In genomic region chrX:74249615-74250014, GRCm38 (mm10) we compare ENCODE assay signal across 8 mouse cellular contexts. TPM values are rescaled to one million over a fixed set of nuclear protein-coding genes. Genes with fewer than 3 reads are reported as not detected.
DNase-seq lines count a peak whose midpoint lies in the region; ATAC-seq and TF ChIP-seq lines count a peak whose summit lies in the region.

Flna (minus strand) TSS chrX:74249820.

- peaks cover 7% of the 10 kb centered on the region for H3K9me3 ChIP-seq in erythroblast, embryonic 14.5 days (ENCODE audit: control insufficient read depth, low read length)
- H3K9me3 ChIP-seq in heart, embryonic 12.5 days (replicated peaks): no peaks in the 10 kb centered on the region
- no peaks in the 10 kb centered on the region for H3K9me3 ChIP-seq in kidney, embryonic 15.5 days (replicated peaks)
- H3K9me3 ChIP-seq in liver, embryonic 11.5 days (ENCODE audit: control insufficient read depth, low read length): no peaks in the 10 kb centered on the region
- no peaks in the 10 kb centered on the region for H3K9me3 ChIP-seq in stomach, embryonic 14.5 days (ENCODE audit: control insufficient read depth, low read depth, low read length)

- H3ac ChIP-seq in C2C12 (ENCODE audit: control insufficient read depth, insufficient read length, low read depth): peak within 1 kb of the TSS; percentile 76

- no peak for ATAC-seq in heart, embryonic 12.5 days (ENCODE audit: insufficient number of reproducible peaks, low FRiP score)
- ATAC-seq in kidney, embryonic 15.5 days (replicated peaks; ENCODE audit: low FRiP score): no peak
- ATAC-seq in liver, embryonic 11.5 days (replicated peaks; ENCODE audit: low FRiP score): no peak
- no peak for ATAC-seq in monocyte, adult 5-6 weeks (replicated peaks; ENCODE audit: insufficient number of reproducible peaks, low FRiP score, low TSS enrichment, poor library complexity, severe bottlenecking)
- ATAC-seq in stomach, embryonic 14.5 days (ENCODE audit: insufficient number of reproducible peaks, insufficient read depth, low FRiP score, low read depth): no peak

- TF ChIP-seq CTCF in C2C12 (IDR thresholded peaks at IDR 0.05; ENCODE audit: control insufficient read depth, insufficient read depth, insufficient read length): peak; percentile 3

- H3K79me3 ChIP-seq in C2C12 (ENCODE audit: low read depth): peaks cover 20% of the 10 kb centered on the region

- H3K4me2 ChIP-seq in heart, embryonic 12.5 days: peak within 1 kb of the TSS; percentile 71
- peak within 1 kb of the TSS; percentile 70 for H3K4me2 ChIP-seq in kidney, embryonic 15.5 days
- peak within 1 kb of the TSS; percentile 72 for H3K4me2 ChIP-seq in liver, embryonic 11.5 days
- peak within 1 kb of the TSS; percentile 43 for H3K4me2 ChIP-seq in stomach, embryonic 14.5 days (replicated peaks; ENCODE audit: low read depth, low read length)

- 10% methylated on average over 38 of the region's 38 CpGs for whole genome bisulfite sequencing in heart, embryonic 12.5 days
- 15% methylated on average over 38 of the region's 38 CpGs for WGBS in kidney, embryonic 15.5 days
- 14% methylated on average over 37 of the region's 38 CpGs for WGBS in liver, embryonic 11.5 days
- 22% methylated on average over 38 of the region's 38 CpGs for WGBS in stomach, embryonic 14.5 days

- peak in 1 of 2 experiments; percentile 30 for DNase-seq in adrenal gland, postnatal 4 days (ENCODE audit: low spot score in 2 of 2)
- peak; percentile 54 for DNase-seq in liver, embryonic 11.5 days (ENCODE audit: low spot score)

- H3K36me3 ChIP-seq in C2C12 (ENCODE audit: control insufficient read depth, insufficient read depth): peaks cover 6% of the 10 kb centered on the region
- no peaks in the 10 kb centered on the region for H3K36me3 ChIP-seq in erythroblast, embryonic 14.5 days (ENCODE audit: control insufficient read depth)
- H3K36me3 ChIP-seq in heart, embryonic 12.5 days: no peaks in the 10 kb centered on the region
- H3K36me3 ChIP-seq in kidney, embryonic 15.5 days: no peaks in the 10 kb centered on the region
- no peaks in the 10 kb centered on the region for H3K36me3 ChIP-seq in liver, embryonic 11.5 days (ENCODE audit: control insufficient read depth, insufficient read depth, low read length)
- no peaks in the 10 kb centered on the region for H3K36me3 ChIP-seq in stomach, embryonic 14.5 days (ENCODE audit: control insufficient read depth, insufficient read depth, low read length)

- H3K27ac ChIP-seq in heart, embryonic 12.5 days (ENCODE audit: poor library complexity, severe bottlenecking): peak within 1 kb of the TSS; percentile 73
- peak within 1 kb of the TSS; percentile 71 for H3K27ac ChIP-seq in kidney, embryonic 15.5 days
- H3K27ac ChIP-seq in liver, embryonic 11.5 days (ENCODE audit: low read depth, low read length): peak within 1 kb of the TSS; percentile 34; the same call in 1 of the 2 replicates
- H3K27ac ChIP-seq in stomach, embryonic 14.5 days (ENCODE audit: low read length): peak within 1 kb of the TSS; percentile 84

- peak within 1 kb of the TSS; percentile 67 for H3K9ac ChIP-seq in heart, embryonic 12.5 days
- H3K9ac ChIP-seq in kidney, embryonic 15.5 days: peak within 1 kb of the TSS; percentile 48
- H3K9ac ChIP-seq in liver, embryonic 11.5 days (ENCODE audit: low read depth, low read length): peak within 1 kb of the TSS; percentile 57
- H3K9ac ChIP-seq in stomach, embryonic 14.5 days (replicated peaks; ENCODE audit: low read depth, low read length): peak within 1 kb of the TSS; percentile 29

- H3K27me3 ChIP-seq in C2C12 (ENCODE audit: control insufficient read depth, insufficient read depth, insufficient read length): no peaks in the 10 kb centered on the region
- peaks cover 19% of the 10 kb centered on the region for H3K27me3 ChIP-seq in erythroblast, embryonic 14.5 days (ENCODE audit: control insufficient read depth)
- H3K27me3 ChIP-seq in heart, embryonic 12.5 days (replicated peaks): no peaks in the 10 kb centered on the region
- H3K27me3 ChIP-seq in kidney, embryonic 15.5 days: no peaks in the 10 kb centered on the region
- H3K27me3 ChIP-seq in liver, embryonic 11.5 days (replicated peaks; ENCODE audit: control insufficient read depth, insufficient read depth, low read length): no peaks in the 10 kb centered on the region
- H3K27me3 ChIP-seq in stomach, embryonic 14.5 days (ENCODE audit: control insufficient read depth, insufficient read depth, low read length): no peaks in the 10 kb centered on the region

- H3K4me1 ChIP-seq in erythroblast, embryonic 14.5 days (ENCODE audit: control insufficient read depth): peaks cover 39% of the 10 kb centered on the region
- 0 out of 2 replicates have a peak, but pooled peaks cover 3% of the 10 kb centered on the region for H3K4me1 ChIP-seq in heart, embryonic 12.5 days (replicated peaks)
- 0 out of 2 replicates have a peak, but pooled peaks cover 7% of the 10 kb centered on the region for H3K4me1 ChIP-seq in kidney, embryonic 15.5 days
- no peaks in the 10 kb centered on the region for H3K4me1 ChIP-seq in liver, embryonic 11.5 days (replicated peaks; ENCODE audit: control insufficient read depth, insufficient read depth, low read length)
- H3K4me1 ChIP-seq in stomach, embryonic 14.5 days (ENCODE audit: control insufficient read depth, insufficient read depth, low read length): no peaks in the 10 kb centered on the region

- H3K4me3 ChIP-seq in C2C12 (ENCODE audit: insufficient read depth, poor library complexity, severe bottlenecking): peak within 1 kb of the TSS; percentile 39
- peak within 1 kb of the TSS; percentile 43 for H3K4me3 ChIP-seq in erythroblast, embryonic 14.5 days (replicated peaks)
- H3K4me3 ChIP-seq in heart, embryonic 12.5 days: peak within 1 kb of the TSS; percentile 53
- H3K4me3 ChIP-seq in kidney, embryonic 15.5 days (replicated peaks): peak within 1 kb of the TSS; percentile 47
- H3K4me3 ChIP-seq in liver, embryonic 11.5 days (ENCODE audit: low read depth, low read length): peak within 1 kb of the TSS; percentile 46
- peak within 1 kb of the TSS; percentile 31 for H3K4me3 ChIP-seq in stomach, embryonic 14.5 days (ENCODE audit: low read depth, low read length)

- H3K79me2 ChIP-seq in C2C12 (ENCODE audit: control insufficient read depth, insufficient read depth): peaks cover 42% of the 10 kb centered on the region

TF ChIP-seq in C2C12, 6 proteins besides CTCF, POLR2A, EP300 and RAD21:
- TF ChIP-seq CEBPB (IDR thresholded peaks at IDR 0.05; ENCODE audit: low read depth) (no peak), MYOG (IDR thresholded peaks at IDR 0.05; ENCODE audit: control insufficient read depth, extremely low read depth, insufficient read length) (no peak), MAX (IDR thresholded peaks at IDR 0.05) (no peak), FOSL1 (IDR thresholded peaks at IDR 0.05; ENCODE audit: insufficient read depth, low read length, poor library complexity, severe bottlenecking) (no peak), MYOD1 (IDR thresholded peaks at IDR 0.05; ENCODE audit: control insufficient read depth, insufficient read length, low read depth) (no peak), USF1 (IDR thresholded peaks at IDR 0.05; ENCODE audit: low read depth) (no peak)

RNA-seq across cellular contexts. Expression of gene Flna, which starts in this region (rescaled TPM):
- polyA plus RNA-seq in C2C12 (2012; fragmentation: generic; extraction: Trizol): 1,024 TPM
- total RNA-seq in adrenal gland, postnatal 4 days (2021): 100 to 1,000 TPM; 207 to 261 TPM
- 0.80 and 0.87 TPM in 2 replicates for polyA plus RNA-seq in erythroblast, embryonic 14.5 days (2012)
- 226 and 227 TPM in 2 replicates for polyA plus RNA-seq in heart, embryonic 12.5 days (2016; fragmentation: Nextera tagmentation; extraction: Ambion mirVana)
- polyA plus RNA-seq in kidney, embryonic 15.5 days (2015; fragmentation: Nextera tagmentation; extraction: Ambion mirVana): 243 and 308 TPM in 2 replicates
- 172 and 175 TPM in 2 replicates for polyA plus RNA-seq in liver, embryonic 11.5 days (2014; fragmentation: Nextera tagmentation; extraction: Ambion mirVana)
- total RNA-seq in monocyte, adult 5-6 weeks (2017): 2,023 to 2,748 TPM (median 2,149 TPM) in 3 replicates
- 515 and 563 TPM in 2 replicates for polyA plus RNA-seq in stomach, embryonic 14.5 days (2014; fragmentation: Nextera tagmentation; extraction: Ambion mirVana)

Comparison
In these comparisons a context has a peak if more than half of its experiments do, and no peak if none do; other contexts are left out.
1. RNA of gene Flna (polyA plus RNA-seq): 1,024 TPM in C2C12 (single experiment), 515 to 563 TPM in stomach, embryonic 14.5 days, 243 to 308 TPM in kidney, embryonic 15.5 days, 226 to 227 TPM in heart, embryonic 12.5 days and 172 to 175 TPM in liver, embryonic 11.5 days; 0.80 to 0.87 TPM in erythroblast, embryonic 14.5 days; every median in the first group is over 10 times any median in the second.
2. H3K27ac ChIP-seq: peak in every context shown above with its lines; median percentile 84 in stomach, embryonic 14.5 days; 73 in heart, embryonic 12.5 days; 71 in kidney, embryonic 15.5 days; 34 in liver, embryonic 11.5 days.
3. Peak in every context shown above with its lines, with median percentiles within 50 percentile points of each other: H3K4me3 ChIP-seq, H3K4me2 ChIP-seq and H3K9ac ChIP-seq.